Mouse (Mus musculus) frontal cortex, adult (tissue): ENCODE data around the gene Arf6.

Source experiments
- ATAC-seq: cut with Nextera tagmentation; 2 replicates; pipeline ENCODE4 v1.9.2; 2017; ENCODE audit warnings: mild to moderate bottlenecking, moderate library complexity, mixed read lengths; ENCODE audit not compliant: low TSS enrichment

The Arf6 gene

DNA sequence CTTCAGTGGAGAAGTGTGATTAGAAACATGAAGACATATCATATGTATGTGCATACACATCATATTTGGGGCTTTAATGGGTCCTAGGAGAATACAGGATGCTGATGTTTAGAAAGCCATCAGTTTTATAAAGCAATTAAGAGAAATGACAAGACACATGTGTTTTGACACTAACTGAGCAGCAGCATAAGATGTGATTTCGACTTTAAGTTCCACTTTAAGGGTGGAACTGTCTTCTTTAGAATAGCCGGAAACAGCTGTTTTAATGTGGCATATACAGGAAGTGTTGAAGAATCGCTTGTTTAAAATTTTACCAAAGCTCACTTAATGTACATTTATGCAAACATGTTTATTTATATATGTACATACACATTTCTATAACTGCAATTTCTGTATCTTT is 41.4 kb downstream of the Arf6 start:
- no peak for ATAC-seq

GRCm38 (mm10) chr12:69414826-69415572 is 43.0 kb downstream of the Arf6 start:
- no peak for ATAC-seq

- ATAC-seq, result no peak
Measured at GRCm38 (mm10) chr12:69416793-69417192, 44.8 kb downstream of the Arf6 start.

DNA sequence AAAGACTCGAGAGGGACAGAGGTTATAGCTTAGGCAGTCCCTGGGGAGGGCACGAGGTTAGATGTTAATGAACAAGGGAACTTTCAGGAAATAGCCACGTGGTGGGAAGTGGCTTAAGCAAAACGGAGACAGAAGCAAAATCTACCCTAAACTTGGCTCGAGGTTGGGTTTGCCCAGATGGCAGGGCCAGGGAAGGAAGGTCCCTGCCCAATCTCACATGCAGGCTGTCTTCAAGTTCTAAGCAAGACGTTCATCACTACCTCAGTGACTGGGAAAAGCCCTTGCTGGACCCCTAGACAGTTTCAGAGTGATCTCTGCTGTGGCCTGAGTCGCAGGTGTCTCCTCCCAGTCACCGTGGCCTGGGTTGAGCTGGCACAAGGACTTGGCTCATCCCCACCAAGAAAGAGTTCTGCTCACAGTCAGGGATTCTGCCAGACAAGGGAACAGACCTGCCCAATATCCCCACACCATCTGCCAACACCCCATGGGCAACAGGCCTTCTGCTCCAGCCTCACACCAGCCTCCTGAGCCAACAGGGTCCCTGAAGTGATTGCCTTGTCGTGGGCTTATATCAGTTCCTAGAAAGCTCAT is 45.8 kb downstream of the Arf6 start:
- ATAC-seq, result no peak

- ATAC-seq, result peak; percentile 16; the same call in 1 of the 2 replicates
Measured at GRCm38 (mm10) chr12:69418606-69419005, 46.7 kb downstream of the Arf6 start.

DNA sequence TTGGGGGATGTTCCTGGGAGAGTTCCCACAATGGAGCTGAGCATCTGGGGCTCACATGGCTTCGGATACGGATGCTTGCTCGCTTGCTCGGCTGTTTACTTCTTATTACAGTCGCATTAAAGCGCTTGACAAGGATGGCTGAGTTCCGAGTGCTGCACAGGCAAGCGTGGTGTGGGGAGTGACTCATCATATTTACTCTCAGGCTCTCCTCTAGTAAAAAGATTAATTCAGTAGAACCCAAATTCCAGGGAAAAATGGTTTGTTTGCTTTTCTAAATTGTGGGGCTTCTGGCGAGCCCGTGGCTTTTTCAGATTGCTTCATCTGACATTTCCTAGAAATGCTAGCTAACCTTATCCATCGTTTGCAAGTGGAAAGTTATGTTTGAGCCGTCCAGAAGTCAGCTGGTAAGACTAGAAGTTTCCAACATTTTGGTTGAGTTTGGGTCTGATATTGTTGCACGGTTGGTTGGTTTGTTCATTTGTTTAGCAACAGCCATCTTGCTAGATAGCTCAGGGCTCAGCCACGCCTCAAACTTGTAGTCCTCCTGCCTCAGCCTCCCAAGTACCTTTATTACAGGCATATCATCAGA is 47.2 kb downstream of the Arf6 start:
- peak; percentile 70 for ATAC-seq

DNA sequence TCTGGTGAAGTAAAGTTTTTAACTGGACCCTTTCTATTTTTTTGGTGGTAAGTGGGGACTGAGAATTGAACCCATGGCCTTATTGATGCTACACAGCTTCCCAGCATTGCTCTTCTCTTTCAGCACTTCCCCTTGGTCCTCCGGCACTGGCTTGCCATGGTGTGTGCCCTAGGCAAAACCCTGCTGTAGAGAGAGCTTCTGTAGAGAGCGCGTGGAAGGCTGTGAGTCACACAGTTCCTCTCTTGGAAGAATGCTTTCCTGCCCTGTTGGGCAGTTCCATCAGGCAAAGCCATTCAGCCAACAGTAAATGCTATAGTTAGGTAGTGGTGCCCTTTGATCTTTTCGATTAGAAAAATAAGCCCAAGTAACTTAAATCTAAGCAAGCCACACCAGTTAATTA is 47.7 kb downstream of the Arf6 start:
- ATAC-seq, result no peak

DNA sequence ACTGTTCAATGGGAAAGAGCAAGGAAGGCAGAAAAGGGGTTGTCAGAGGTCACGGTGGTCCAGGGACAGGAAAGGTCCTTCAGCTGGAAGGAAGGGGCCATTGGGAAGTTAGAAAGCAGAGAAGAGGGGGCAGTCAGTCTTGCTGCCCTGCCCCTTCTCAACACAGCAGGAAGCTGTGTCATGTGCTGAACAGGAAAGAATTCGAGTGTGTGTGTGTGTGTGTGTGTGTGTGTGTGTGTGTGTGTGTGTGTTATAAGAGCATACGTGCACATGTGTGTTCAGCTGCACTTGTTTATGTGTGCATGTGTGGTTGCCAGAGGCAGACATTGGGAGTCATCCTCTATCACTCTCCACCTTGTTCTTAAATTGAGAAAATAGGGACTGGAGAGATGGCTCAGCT is 48.8 kb downstream of the Arf6 start:
- ATAC-seq, result no peak

DNA sequence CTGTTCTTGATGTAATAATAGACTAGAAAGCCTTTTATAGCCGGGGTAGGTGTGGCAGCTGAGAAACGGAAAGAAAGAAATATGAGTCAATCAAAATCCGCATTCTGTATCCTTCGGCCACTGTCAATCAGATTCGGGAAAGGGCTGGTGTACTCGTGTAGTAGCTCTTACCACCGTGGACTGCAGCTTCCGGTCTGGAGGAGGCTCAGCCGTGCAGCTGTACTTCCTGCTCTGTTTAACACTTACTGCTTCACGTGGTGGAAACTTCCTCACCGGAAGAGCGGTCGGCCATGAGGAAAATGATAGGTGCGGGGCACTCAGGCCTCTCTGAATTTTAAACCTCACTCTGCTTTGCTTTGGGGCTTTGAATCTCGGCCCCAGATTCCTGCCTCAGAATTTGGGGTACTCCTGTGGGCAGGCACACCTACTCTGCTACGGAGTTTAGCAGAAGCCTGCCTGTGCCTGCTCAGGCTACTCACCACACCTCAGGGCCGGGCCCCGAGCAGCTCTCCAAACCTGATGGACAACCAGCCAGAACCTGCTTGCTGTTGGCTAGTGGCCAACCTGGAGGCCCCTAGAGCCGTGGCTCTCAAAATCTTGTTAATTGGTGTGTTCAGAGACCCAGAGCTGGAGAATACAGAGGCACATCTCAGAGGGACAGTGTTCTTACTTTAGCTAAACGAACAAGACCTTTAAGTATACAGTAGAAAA is 51.0 kb downstream of the Arf6 start:
- ATAC-seq, result no peak
